Mouse (Mus musculus) erythroblast, embryonic 14.5 days (primary cell): ENCODE data around the gene Cbarp. TPM values are rescaled to one million over a fixed set of nuclear protein-coding genes. Genes with fewer than 3 reads are reported as not detected.
A peak's percentile ranks its signal among the peaks of the same experiment; 100 is the strongest.
"Not testable (repeated sequence)": the region's sequence is repeated elsewhere in the genome, so short reads cannot be mapped to it uniquely, and the experiment has no call there.

ENCODE experiments used
- H3K27me3 ChIP-seq: 2 replicates; pipeline ENCODE4 v1.6.1; 2012; ENCODE audit warnings: inconsistent platforms; ENCODE audit not compliant: control insufficient read depth
- H3K36me3 ChIP-seq: 2 replicates; pipeline ENCODE4 v1.6.1; 2012; ENCODE audit warnings: mild to moderate bottlenecking, inconsistent platforms; ENCODE audit not compliant: control insufficient read depth
- H3K4me1 ChIP-seq: 2 replicates; pipeline ENCODE4 v1.6.1; 2012; ENCODE audit warnings: inconsistent platforms; ENCODE audit not compliant: control insufficient read depth
- H3K4me3 ChIP-seq: replicated peaks from 2 replicates; pipeline ENCODE3; 2012; ENCODE audit warnings: moderate library complexity, mild to moderate bottlenecking, inconsistent platforms
- H3K9me3 ChIP-seq: 2 replicates; pipeline ENCODE4 v1.6.1; 2012; ENCODE audit warnings: low read length, inconsistent platforms, mixed read lengths; ENCODE audit not compliant: control insufficient read depth
- GATA1 ChIP-seq: IDR thresholded peaks from 2 replicates; pipeline ENCODE4 v1.6.1; 2012; ENCODE audit warnings: low read length, inconsistent platforms, mixed read lengths
- TAL1 ChIP-seq: IDR thresholded peaks from 3 replicates; pipeline ENCODE4 v1.6.1; 2012; ENCODE audit warnings: low read length, inconsistent platforms, mixed read lengths
- polyA plus RNA-seq: library from polyadenylated mRNA; stranded (reverse); fragments of >175 nt; gene quantifications from 2 replicates; pipeline ENCODE4 v1.2.3, GENCODE M21; 2012

The Cbarp gene
- polyA plus RNA-seq, 1 experiment, result 0.52 TPM

- Histone ChIP-seq H3K4me3 (peak overlapping the region; percentile 83), H3K9me3 (peaks cover 26% of the 10 kb centered on the region), H3K27me3 (no peaks in the 10 kb centered on the region; the same call in 1 of the 2 replicates), H3K4me1 (peaks cover 67% of the 10 kb centered on the region), H3K36me3 (peaks cover 43% of the 10 kb centered on the region)
- TF ChIP-seq GATA1 (no peak), TAL1 (no peak)
These were observed 31.3 kb upstream of the Cbarp start for GRCm38 (mm10) chr10:80171760-80172526.

- Histone ChIP-seq H3K4me1 (peaks cover 73% of the 10 kb centered on the region), H3K4me3 (no peak overlapping the region), H3K36me3 (peaks cover 43% of the 10 kb centered on the region), H3K27me3 (no peaks in the 10 kb centered on the region; the same call in 1 of the 2 replicates), H3K9me3 (peaks cover 26% of the 10 kb centered on the region)
- no peak for TF ChIP-seq GATA1
- no peak for TF ChIP-seq TAL1
These were observed 30.6 kb upstream of the Cbarp start for GRCm38 (mm10) chr10:80171252-80171651.

GRCm38 (mm10) chr10:80170601-80171021, 30.0 kb upstream of the Cbarp start:
- peaks cover 43% of the 10 kb centered on the region for H3K36me3 ChIP-seq
- H3K27me3 ChIP-seq, result no peaks in the 10 kb centered on the region; the same call in 1 of the 2 replicates
- H3K9me3 ChIP-seq, result peaks cover 26% of the 10 kb centered on the region
- no peak overlapping the region for H3K4me3 ChIP-seq
- H3K4me1 ChIP-seq, result peaks cover 77% of the 10 kb centered on the region
- TF ChIP-seq GATA1 (no peak), TAL1 (no peak)

- Histone ChIP-seq H3K36me3 (peaks cover 43% of the 10 kb centered on the region), H3K4me3 (no peak overlapping the region), H3K4me1 (peaks cover 80% of the 10 kb centered on the region), H3K27me3 (no peaks in the 10 kb centered on the region; the same call in 1 of the 2 replicates), H3K9me3 (peaks cover 26% of the 10 kb centered on the region)
- no peak for TF ChIP-seq TAL1
- no peak for TF ChIP-seq GATA1
These were observed 29.4 kb upstream of the Cbarp start for GRCm38 (mm10) chr10:80170052-80170451.

- peaks cover 80% of the 10 kb centered on the region for H3K4me1 ChIP-seq
- no peak for TF ChIP-seq TAL1
- no peak for TF ChIP-seq GATA1
These were observed 29.0 kb upstream of the Cbarp start for GRCm38 (mm10) chr10:80169651-80170050.

GRCm38 (mm10) chr10:80169070-80169469, 28.4 kb upstream of the Cbarp start:
- Histone ChIP-seq H3K4me1 (peaks cover 80% of the 10 kb centered on the region), H3K4me3 (peak overlapping the region; percentile 87), H3K36me3 (peaks cover 34% of the 10 kb centered on the region), H3K9me3 (peaks cover 26% of the 10 kb centered on the region), H3K27me3 (peaks cover 4% of the 10 kb centered on the region)
- no peak for TF ChIP-seq TAL1
- no peak for TF ChIP-seq GATA1

More at GRCm38 (mm10) chr10:80169651-80170050, 29.0 kb upstream of the Cbarp start:
- Histone ChIP-seq H3K9me3 (peaks cover 26% of the 10 kb centered on the region), H3K27me3 (no peaks in the 10 kb centered on the region; the same call in 1 of the 2 replicates), H3K4me3 (no peak overlapping the region), H3K36me3 (peaks cover 40% of the 10 kb centered on the region)

- H3K4me3 ChIP-seq, result peak overlapping the region; percentile 87
- H3K36me3 ChIP-seq, result peaks cover 34% of the 10 kb centered on the region
- peaks cover 8% of the 10 kb centered on the region for H3K27me3 ChIP-seq
- TF ChIP-seq GATA1 (no peak), TAL1 (no peak)
- H3K9me3 ChIP-seq, result peaks cover 26% of the 10 kb centered on the region
- H3K4me1 ChIP-seq, result peaks cover 81% of the 10 kb centered on the region
These were observed 27.5 kb upstream of the Cbarp start for GRCm38 (mm10) chr10:80168038-80168661.

GRCm38 (mm10) chr10:80167460-80168037, 26.9 kb upstream of the Cbarp start:
- H3K4me3 ChIP-seq, result peak overlapping the region; percentile 87
- H3K9me3 ChIP-seq, result peaks cover 26% of the 10 kb centered on the region
- peaks cover 82% of the 10 kb centered on the region for H3K4me1 ChIP-seq
- H3K36me3 ChIP-seq, result peaks cover 34% of the 10 kb centered on the region
- H3K27me3 ChIP-seq, result peaks cover 13% of the 10 kb centered on the region
- TF ChIP-seq TAL1 (no peak), GATA1 (no peak)

GRCm38 (mm10) chr10:80166136-80166535, 25.5 kb upstream of the Cbarp start:
- H3K4me1 ChIP-seq, result peaks cover 84% of the 10 kb centered on the region
- H3K4me3 ChIP-seq, result not testable (repeated sequence)
- H3K27me3 ChIP-seq, result peaks cover 13% of the 10 kb centered on the region
- peaks cover 13% of the 10 kb centered on the region for H3K9me3 ChIP-seq
- peaks cover 20% of the 10 kb centered on the region for H3K36me3 ChIP-seq
